Mouse (Mus musculus) neural tube, embryonic 15.5 days (tissue): ENCODE data around the gene Adgra3. TPM values are rescaled to one million over a fixed set of nuclear protein-coding genes. Genes with fewer than 3 reads are reported as not detected.
A peak's percentile ranks its signal among the peaks of the same experiment; 100 is the strongest.

ENCODE experiments used
- ATAC-seq: fragments of 200-750 bp; cut with Nextera tagmentation; 2 replicates; pipeline ENCODE4 v1.8.0; 2017; ENCODE audit warnings: mild to moderate bottlenecking, moderate TSS enrichment, moderate library complexity; ENCODE audit not compliant: low FRiP score
- H3K27ac ChIP-seq: fragments of 300-500 bp; sonication (generic); replicated peaks from 2 replicates; pipeline ENCODE4 v1.5.1; 2015; ENCODE audit warnings: mild to moderate bottlenecking, inconsistent platforms
- H3K27me3 ChIP-seq: fragments of 300-500 bp; sonication (generic); replicated peaks from 2 replicates; pipeline ENCODE4 v1.6.1; 2015; ENCODE audit warnings: inconsistent platforms
- H3K36me3 ChIP-seq: fragments of 300-500 bp; sonication (generic); 2 replicates; pipeline ENCODE4 v1.6.1; 2015; ENCODE audit warnings: inconsistent platforms
- H3K4me1 ChIP-seq: fragments of 300-500 bp; sonication (generic); 2 replicates; pipeline ENCODE4 v1.6.1; 2015; ENCODE audit warnings: inconsistent platforms
- H3K4me2 ChIP-seq: fragments of 300-500 bp; sonication (generic); 2 replicates; pipeline ENCODE4 v1.6.1; 2015; ENCODE audit warnings: inconsistent platforms, mild to moderate bottlenecking, moderate library complexity
- H3K4me3 ChIP-seq: fragments of 300-500 bp; sonication (generic); replicated peaks from 2 replicates; pipeline ENCODE4 v1.5.1; 2015; ENCODE audit warnings: mild to moderate bottlenecking, inconsistent platforms
- H3K9ac ChIP-seq: fragments of 300-500 bp; sonication (generic); replicated peaks from 2 replicates; pipeline ENCODE4 v1.6.1; 2015; ENCODE audit warnings: mild to moderate bottlenecking, inconsistent platforms
- H3K9me3 ChIP-seq: fragments of 300-500 bp; sonication (generic); replicated peaks from 2 replicates; pipeline ENCODE4 v1.6.1; 2016; ENCODE audit warnings: inconsistent platforms
- WGBS: fragments of 180-500 bp; shearing (Covaris S2); methylation state at CpG from one replicate; pipeline ENCODE4 v1.1.7; 2015; ENCODE audit warnings: mixed read lengths; 5-methylcytosine and 5-hydroxymethylcytosine counted together
- polyA plus RNA-seq: library from polyadenylated mRNA; unstranded; fragments of >200 nt; fragmentation: Nextera tagmentation; extraction: Ambion mirVana; gene quantifications from 2 replicates; pipeline ENCODE4 v1.2.1, GENCODE M21; 2015

Gene Adgra3
- polyA plus RNA-seq, 1 experiment from 2014 or later: 12.1 TPM

DNA sequence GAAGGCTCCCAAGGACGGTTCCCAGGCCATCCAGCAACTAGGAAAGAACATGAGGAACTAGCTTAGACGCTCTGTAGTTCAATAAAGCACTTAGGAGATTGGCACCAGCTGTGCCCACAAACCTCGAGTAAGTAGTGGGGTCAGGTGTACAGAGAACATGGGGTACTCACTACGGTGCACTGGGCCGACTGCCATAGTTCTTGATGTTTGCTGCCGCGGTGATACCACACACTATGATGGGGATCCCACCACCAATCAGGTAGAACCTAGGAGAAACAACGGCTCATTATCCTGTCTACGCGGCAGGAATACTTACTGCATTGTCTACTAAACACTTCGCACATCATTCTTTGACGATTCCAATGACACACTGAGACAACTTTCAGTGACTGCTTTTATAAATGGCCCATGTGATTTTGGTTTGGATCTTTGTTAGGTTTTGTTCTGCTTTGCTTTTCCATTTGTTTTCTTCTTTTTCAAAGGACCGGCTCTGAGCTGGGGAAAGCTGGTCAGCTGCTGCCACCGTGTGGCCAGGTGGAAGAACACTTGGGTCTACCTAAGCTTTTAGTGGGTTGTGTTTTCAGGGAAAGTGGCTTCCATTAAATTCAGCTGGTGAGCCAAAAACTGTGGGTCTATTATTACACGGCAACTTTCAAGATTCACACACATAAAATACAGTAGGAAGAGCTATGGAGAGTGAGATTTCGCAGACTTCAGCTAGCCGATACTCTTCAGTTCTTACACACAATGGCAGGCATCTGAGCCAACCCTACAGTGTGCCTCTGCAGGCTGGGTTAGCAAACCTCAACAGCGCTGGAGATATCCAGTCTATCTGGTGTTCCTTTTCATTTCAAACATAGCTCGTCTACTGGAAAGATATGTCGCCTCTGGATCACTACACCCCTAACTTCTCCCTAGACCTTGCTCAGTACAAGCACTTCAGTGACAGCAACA, 97.1 kb downstream of the Adgra3 start:
- H3K9me3 ChIP-seq: no peaks in the 10 kb centered on the region
- no peak overlapping the region for H3K4me3 ChIP-seq
- no peak overlapping the region for H3K4me2 ChIP-seq
- peaks cover 23% of the 10 kb centered on the region for H3K36me3 ChIP-seq
- no peak overlapping the region for H3K9ac ChIP-seq
- ATAC-seq: peak; percentile 84; the same call in 1 of the 2 replicates
- no peak overlapping the region for H3K27ac ChIP-seq
- no peaks in the 10 kb centered on the region for H3K27me3 ChIP-seq
- no peaks in the 10 kb centered on the region for H3K4me1 ChIP-seq
- WGBS: 85% methylated on average over 20 of the region's 20 CpGs

- Histone ChIP-seq H3K4me3 (no peak overlapping the region), H3K9ac (no peak overlapping the region), H3K4me2 (no peak overlapping the region), H3K9me3 (no peaks in the 10 kb centered on the region), H3K4me1 (no peaks in the 10 kb centered on the region), H3K27ac (no peak overlapping the region), H3K27me3 (no peaks in the 10 kb centered on the region), H3K36me3 (no peaks in the 10 kb centered on the region)
- ATAC-seq: no peak
- 59% methylated on average over 1 of the region's 1 CpGs for WGBS
Measured at GRCm38 (mm10) chr5:49936354-49936753, 122.5 kb downstream of the Adgra3 start.

DNA sequence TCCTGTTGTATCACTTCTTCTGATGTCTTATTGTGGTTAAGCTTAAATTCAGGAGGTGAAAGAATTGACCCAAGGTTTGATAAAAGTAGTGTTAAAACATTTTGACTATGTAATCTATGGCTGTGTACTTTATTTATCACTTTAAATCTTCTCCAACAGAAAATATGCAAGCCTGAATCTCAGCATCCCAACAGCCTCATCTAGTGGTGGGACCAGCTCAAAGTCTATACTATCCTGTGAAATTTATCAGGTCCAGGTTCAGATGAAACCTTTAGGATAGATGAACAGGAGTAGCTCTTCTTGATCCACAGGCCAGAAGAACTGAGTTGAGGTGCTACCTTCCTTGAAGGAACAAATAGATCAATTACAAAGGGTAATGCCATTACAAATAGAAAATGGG, 134.1 kb downstream of the Adgra3 start:
- H3K4me2 ChIP-seq: no peak overlapping the region
- H3K4me3 ChIP-seq: no peak overlapping the region
- no peaks in the 10 kb centered on the region for H3K4me1 ChIP-seq
- H3K36me3 ChIP-seq: no peaks in the 10 kb centered on the region
- no peak overlapping the region for H3K27ac ChIP-seq
- H3K27me3 ChIP-seq: no peaks in the 10 kb centered on the region
- no peaks in the 10 kb centered on the region for H3K9me3 ChIP-seq
- no peak overlapping the region for H3K9ac ChIP-seq
- no peak for ATAC-seq

GRCm38 (mm10) chr5:49915695-49916106, 143.1 kb downstream of the Adgra3 start:
- Histone ChIP-seq H3K36me3 (no peaks in the 10 kb centered on the region), H3K9ac (no peak overlapping the region), H3K4me3 (no peak overlapping the region), H3K27ac (no peak overlapping the region), H3K4me1 (peaks cover 6% of the 10 kb centered on the region), H3K27me3 (no peaks in the 10 kb centered on the region), H3K4me2 (no peak overlapping the region), H3K9me3 (no peaks in the 10 kb centered on the region)
- no peak for ATAC-seq
- WGBS: 46% methylated on average over 2 of the region's 2 CpGs
